Mouse (Mus musculus) myocyte (in vitro differentiated cells): ENCODE data around the gene Spsb2.
A peak's percentile ranks its signal among the peaks of the same experiment; 100 is the strongest.

Experiments
- CEBPB ChIP-seq: IDR thresholded peaks from 2 replicates; pipeline ENCODE4 v1.6.1; 2011; ENCODE audit warnings: mild to moderate bottlenecking, moderate library complexity; ENCODE audit not compliant: poor library complexity, insufficient read depth, severe bottlenecking
- E2F4 ChIP-seq: IDR thresholded peaks from one replicate; pipeline ENCODE4 v1.6.1; 2011; ENCODE audit warnings: mild to moderate bottlenecking, control low read depth, moderate library complexity; ENCODE audit not compliant: insufficient read depth
- MAX ChIP-seq: IDR thresholded peaks from one replicate; pipeline ENCODE4 v1.6.1; 2011; ENCODE audit warnings: low read depth, mild to moderate bottlenecking, control low read depth
- MYOD1 ChIP-seq, 3 experiments: IDR thresholded peaks; one replicate each; pipeline ENCODE4 v1.6.1; 2011; ENCODE audit warnings: control low read depth in 2 of 3, low read depth in 2 of 3, mild to moderate bottlenecking in 2 of 3, moderate library complexity in 1 of 3; ENCODE audit not compliant: insufficient read length in 2 of 3, control insufficient read depth in 1 of 3
- MYOG ChIP-seq, 3 experiments: IDR thresholded peaks; one replicate each; pipeline ENCODE4 v1.6.1; 2011; ENCODE audit warnings: control low read depth in 2 of 3, low read depth in 2 of 3, mild to moderate bottlenecking in 2 of 3; ENCODE audit not compliant: insufficient read length in 2 of 3, control insufficient read depth in 1 of 3, insufficient read depth in 1 of 3
- POLR2A ChIP-seq: IDR thresholded peaks from one replicate; pipeline ENCODE4 v1.6.1; 2011; ENCODE audit warnings: low read depth, mild to moderate bottlenecking, control low read depth, moderate library complexity; ENCODE audit not compliant: insufficient read length
- POLR2AphosphoS2 ChIP-seq: IDR thresholded peaks from one replicate; pipeline ENCODE4 v1.6.1; 2011; ENCODE audit warnings: low read depth, control low read depth; ENCODE audit not compliant: insufficient read length
- REST ChIP-seq: IDR thresholded peaks from one replicate; pipeline ENCODE4 v1.6.1; 2011; ENCODE audit warnings: mild to moderate bottlenecking, control low read depth, moderate library complexity; ENCODE audit not compliant: insufficient read depth, insufficient read length
- SRF ChIP-seq: IDR thresholded peaks from one replicate; pipeline ENCODE4 v1.6.1; 2011; ENCODE audit warnings: low read depth; ENCODE audit not compliant: control insufficient read depth, insufficient read length
- USF1 ChIP-seq: IDR thresholded peaks from one replicate; pipeline ENCODE4 v1.6.1; 2011; ENCODE audit warnings: low read depth, mild to moderate bottlenecking, control low read depth, moderate library complexity

GRCm38 (mm10) chr6:124759259-124759658, 49.2 kb upstream of the Spsb2 start:
- TF ChIP-seq POLR2A (peak; percentile 34), E2F4 (no peak), REST (no peak), USF1 (no peak), MYOG (IDR thresholded peaks at IDR 0.05; ENCODE audit: control insufficient read depth in 1 of 3, insufficient read depth in 1 of 3, insufficient read length in 2 of 3, low read depth in 2 of 3) (no peak), CEBPB (no peak), MAX (no peak), SRF (no peak), MYOD1 (IDR thresholded peaks at IDR 0.05; ENCODE audit: control insufficient read depth in 1 of 3, insufficient read length in 2 of 3, low read depth in 2 of 3) (no peak), POLR2AphosphoS2 (peak; percentile 95)
